Mouse (Mus musculus): ENCODE measurements at regions not wholly inside any gene's neighbourhood (a gene's known extent, or its start where the extent isn't known, plus 50 kb on each side); places are given as distances from the start of the nearest gene placed in this dataset.

DNA sequence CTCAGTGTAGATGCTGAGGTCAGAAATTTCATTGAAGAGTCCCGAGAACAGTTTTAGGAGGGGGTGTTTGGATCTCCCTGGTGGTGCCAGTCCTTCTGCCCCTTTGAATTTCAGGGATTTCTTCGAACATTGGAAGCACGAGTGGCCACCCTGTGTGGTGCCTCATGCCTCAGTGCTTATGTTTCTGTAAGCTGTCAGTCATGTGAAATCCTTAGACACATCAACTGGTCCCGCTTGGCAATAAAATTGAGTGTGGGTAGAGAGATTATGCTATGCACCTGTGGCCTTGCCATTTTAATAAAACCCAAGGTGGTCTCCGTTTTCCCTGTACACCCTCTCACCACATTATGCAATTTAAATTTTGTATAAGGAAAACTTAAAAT is 136.1 kb upstream of the Zfand5 start:
- H3K4me1 ChIP-seq (ENCODE audit: control insufficient read depth, insufficient read depth, low read length): peaks cover 5% of the 10 kb centered on the region
- TF ChIP-seq POLR2A (IDR thresholded peaks at IDR 0.05; ENCODE audit: extremely low read depth, insufficient read depth, low read length) (no peak), CTCF (IDR thresholded peaks at IDR 0.05; ENCODE audit: extremely low read depth, insufficient read depth, low read length) (no peak)
- H3K27ac ChIP-seq (ENCODE audit: insufficient read depth, low read length): no peak overlapping the region
- H3K4me3 ChIP-seq (ENCODE audit: insufficient read depth, low read length): no peak overlapping the region

DNA sequence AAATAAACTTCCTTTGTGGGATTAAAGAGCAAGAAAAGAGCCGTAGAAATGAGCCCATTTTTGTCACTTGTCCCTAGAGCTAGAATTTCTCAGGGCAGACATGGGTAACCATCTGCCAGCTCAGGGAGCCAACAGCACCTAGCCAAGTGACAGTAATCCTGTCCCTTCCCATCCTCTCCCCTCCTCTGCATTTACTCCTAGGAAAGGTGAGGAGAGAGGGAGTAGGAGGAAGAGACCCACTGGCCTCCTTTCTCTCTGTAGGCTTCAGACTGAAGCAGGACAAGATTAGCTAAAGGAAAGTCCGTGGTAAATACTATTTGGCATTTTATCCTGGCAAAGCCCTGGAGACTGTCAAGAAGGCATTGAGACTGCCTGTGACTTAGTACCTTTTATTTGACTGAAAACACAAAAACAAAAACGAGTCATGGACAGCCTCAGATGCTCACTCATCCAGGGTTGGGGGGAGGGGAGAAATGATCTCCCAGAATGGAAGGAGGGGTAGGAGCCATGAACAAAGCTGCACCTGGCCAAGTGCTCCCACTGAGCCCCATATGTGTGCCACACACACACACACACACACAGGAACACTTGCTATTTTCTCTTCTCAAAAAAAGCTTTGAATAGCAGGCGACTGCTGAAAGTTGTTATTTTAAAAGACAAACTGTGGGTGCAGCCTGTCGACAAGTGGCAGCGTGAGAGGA is 136.6 kb upstream of the Zfand5 start:
- peaks cover 5% of the 10 kb centered on the region for H3K4me1 ChIP-seq (ENCODE audit: control insufficient read depth, insufficient read depth, low read length)
- no peak overlapping the region for H3K4me3 ChIP-seq (ENCODE audit: insufficient read depth, low read length)
- TF ChIP-seq POLR2A (IDR thresholded peaks at IDR 0.05; ENCODE audit: extremely low read depth, insufficient read depth, low read length) (no peak), CTCF (IDR thresholded peaks at IDR 0.05; ENCODE audit: extremely low read depth, insufficient read depth, low read length) (no peak)
- H3K27ac ChIP-seq (ENCODE audit: insufficient read depth, low read length): no peak overlapping the region

DNA sequence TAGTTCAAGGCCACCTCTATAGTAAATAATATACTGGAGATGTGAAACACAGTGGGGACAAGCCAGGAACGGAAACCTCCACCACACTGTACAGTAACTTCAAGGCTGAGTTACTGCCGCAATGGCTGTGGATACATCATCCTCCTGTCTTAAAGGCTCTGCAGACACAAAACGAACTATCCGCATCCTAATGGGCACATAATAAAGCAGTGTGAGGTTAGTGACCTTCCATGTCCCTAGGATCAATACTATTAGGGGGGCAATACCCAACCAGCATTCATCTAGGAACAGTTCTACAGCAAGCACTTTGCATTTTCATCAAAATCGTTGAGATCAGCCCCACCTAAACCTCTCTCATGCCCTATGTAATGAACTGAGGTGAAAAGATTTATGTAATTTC is 142.4 kb upstream of the Zfand5 start:
- H3K4me3 ChIP-seq (ENCODE audit: insufficient read depth, low read length): no peak overlapping the region

GRCm38 (mm10) chr19:21127079-21127745 is 144.9 kb upstream of the Zfand5 start:
- no peaks in the 10 kb centered on the region for H3K4me1 ChIP-seq (ENCODE audit: control insufficient read depth, insufficient read depth, low read length)
- no peak for TF ChIP-seq POLR2A (IDR thresholded peaks at IDR 0.05; ENCODE audit: extremely low read depth, insufficient read depth, low read length)
- TF ChIP-seq CTCF (IDR thresholded peaks at IDR 0.05; ENCODE audit: extremely low read depth, insufficient read depth, low read length): no peak
- no peak overlapping the region for H3K27ac ChIP-seq (ENCODE audit: insufficient read depth, low read length)
- H3K4me3 ChIP-seq (ENCODE audit: insufficient read depth, low read length): no peak overlapping the region

More for the DNA sequence above, 142.4 kb upstream of the Zfand5 start:
- Histone ChIP-seq H3K27ac (ENCODE audit: insufficient read depth, low read length) (no peak overlapping the region), H3K4me1 (ENCODE audit: control insufficient read depth, insufficient read depth, low read length) (no peaks in the 10 kb centered on the region)
- TF ChIP-seq CTCF (IDR thresholded peaks at IDR 0.05; ENCODE audit: extremely low read depth, insufficient read depth, low read length): no peak
- TF ChIP-seq POLR2A (IDR thresholded peaks at IDR 0.05; ENCODE audit: extremely low read depth, insufficient read depth, low read length): no peak

DNA sequence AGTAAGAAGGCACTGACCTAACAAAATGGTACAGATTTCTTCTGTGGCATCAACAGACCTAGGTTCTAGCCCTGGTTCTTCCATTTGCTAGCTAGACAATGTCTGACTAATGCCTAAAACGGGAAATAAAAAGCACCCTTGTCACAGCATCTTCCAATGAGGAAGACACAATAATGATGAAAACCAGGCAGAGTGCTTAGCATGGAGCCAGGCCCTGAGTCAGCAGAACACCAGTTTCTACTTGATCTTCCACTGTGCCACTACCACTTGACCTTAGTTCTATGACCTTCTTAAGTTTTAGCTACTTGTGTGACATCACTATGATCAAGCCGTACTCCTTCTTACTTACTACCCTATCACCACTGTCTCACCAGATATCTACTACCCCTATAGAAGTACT is 145.4 kb upstream of the Zfand5 start:
- no peaks in the 10 kb centered on the region for H3K4me1 ChIP-seq (ENCODE audit: control insufficient read depth, insufficient read depth, low read length)
- no peak overlapping the region for H3K4me3 ChIP-seq (ENCODE audit: insufficient read depth, low read length)
- TF ChIP-seq POLR2A (IDR thresholded peaks at IDR 0.05; ENCODE audit: extremely low read depth, insufficient read depth, low read length): no peak
- no peak for TF ChIP-seq CTCF (IDR thresholded peaks at IDR 0.05; ENCODE audit: extremely low read depth, insufficient read depth, low read length)

GRCm38 (mm10) chr19:21119477-21119876 is 152.6 kb upstream of the Zfand5 start:
- Histone ChIP-seq H3K4me1 (ENCODE audit: control insufficient read depth, insufficient read depth, low read length) (no peaks in the 10 kb centered on the region), H3K4me3 (ENCODE audit: insufficient read depth, low read length) (no peak overlapping the region), H3K27ac (ENCODE audit: insufficient read depth, low read length) (no peak overlapping the region)
- TF ChIP-seq POLR2A (IDR thresholded peaks at IDR 0.05; ENCODE audit: extremely low read depth, insufficient read depth, low read length) (no peak), CTCF (IDR thresholded peaks at IDR 0.05; ENCODE audit: extremely low read depth, insufficient read depth, low read length) (no peak)

More for the DNA sequence above, 145.4 kb upstream of the Zfand5 start:
- no peak overlapping the region for H3K27ac ChIP-seq (ENCODE audit: insufficient read depth, low read length)

GRCm38 (mm10) chr19:21118782-21119181 is 153.3 kb upstream of the Zfand5 start:
- Histone ChIP-seq H3K4me3 (ENCODE audit: insufficient read depth, low read length) (no peak overlapping the region), H3K27ac (ENCODE audit: insufficient read depth, low read length) (no peak overlapping the region), H3K4me1 (ENCODE audit: control insufficient read depth, insufficient read depth, low read length) (no peaks in the 10 kb centered on the region)
- no peak for TF ChIP-seq POLR2A (IDR thresholded peaks at IDR 0.05; ENCODE audit: extremely low read depth, insufficient read depth, low read length)
- no peak for TF ChIP-seq CTCF (IDR thresholded peaks at IDR 0.05; ENCODE audit: extremely low read depth, insufficient read depth, low read length)

DNA sequence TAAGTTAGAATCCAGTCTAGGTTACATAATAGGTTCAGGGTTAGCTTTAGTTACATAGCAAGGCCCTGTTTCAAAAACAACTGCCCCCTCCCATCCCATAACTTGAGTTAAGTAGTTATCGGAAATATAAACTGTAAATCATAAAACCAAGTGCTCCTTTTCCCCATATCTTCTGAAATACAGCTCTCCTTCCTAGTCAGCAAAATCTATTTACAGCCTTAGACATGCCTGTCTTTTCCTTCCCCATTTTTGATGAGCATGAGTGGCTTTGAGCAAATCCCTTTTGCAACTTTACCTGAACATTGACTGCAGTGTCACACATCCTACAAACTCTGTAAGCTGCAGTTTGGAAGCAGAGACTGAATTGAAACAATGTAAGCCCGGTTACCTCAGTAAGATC is 156.4 kb upstream of the Zfand5 start:
- no peak for TF ChIP-seq CTCF (IDR thresholded peaks at IDR 0.05; ENCODE audit: extremely low read depth, insufficient read depth, low read length)
- TF ChIP-seq POLR2A (IDR thresholded peaks at IDR 0.05; ENCODE audit: extremely low read depth, insufficient read depth, low read length): no peak
- Histone ChIP-seq H3K27ac (ENCODE audit: insufficient read depth, low read length) (no peak overlapping the region), H3K4me3 (ENCODE audit: insufficient read depth, low read length) (no peak overlapping the region), H3K4me1 (ENCODE audit: control insufficient read depth, insufficient read depth, low read length) (no peaks in the 10 kb centered on the region)

DNA sequence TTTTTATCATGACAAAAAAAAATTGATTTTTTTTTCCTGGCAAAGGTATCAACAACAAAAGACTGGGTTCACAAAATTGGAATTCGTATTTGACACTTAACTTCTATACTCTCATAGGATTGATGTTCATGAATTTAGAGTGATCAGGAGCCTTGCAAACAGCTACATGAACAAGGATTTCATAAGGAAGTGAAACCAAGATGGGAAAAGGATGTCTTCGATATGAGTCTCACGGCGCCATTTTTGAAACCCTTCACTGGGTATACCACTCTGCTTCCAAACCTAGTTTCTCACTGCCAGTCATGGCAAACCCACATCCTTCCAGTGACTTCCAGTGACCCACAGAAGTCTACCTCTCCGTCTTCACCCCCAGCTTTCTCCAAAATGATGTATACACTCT is 157.8 kb upstream of the Tmc1 start:
- H3K27ac ChIP-seq (ENCODE audit: insufficient read depth, low read length): no peak overlapping the region
- no peaks in the 10 kb centered on the region for H3K4me1 ChIP-seq (ENCODE audit: control insufficient read depth, insufficient read depth, low read length)
- TF ChIP-seq POLR2A (IDR thresholded peaks at IDR 0.05; ENCODE audit: extremely low read depth, insufficient read depth, low read length): no peak
- TF ChIP-seq CTCF (IDR thresholded peaks at IDR 0.05; ENCODE audit: extremely low read depth, insufficient read depth, low read length): no peak
- H3K4me3 ChIP-seq (ENCODE audit: insufficient read depth, low read length): no peak overlapping the region

GRCm38 (mm10) chr19:21108311-21108710 is 154.3 kb upstream of the Tmc1 start:
- Histone ChIP-seq H3K4me1 (ENCODE audit: control insufficient read depth, insufficient read depth, low read length) (no peaks in the 10 kb centered on the region; the same call in 1 of the 2 replicates), H3K4me3 (ENCODE audit: insufficient read depth, low read length) (no peak overlapping the region), H3K27ac (ENCODE audit: insufficient read depth, low read length) (no peak overlapping the region)
- TF ChIP-seq POLR2A (IDR thresholded peaks at IDR 0.05; ENCODE audit: extremely low read depth, insufficient read depth, low read length) (no peak), CTCF (IDR thresholded peaks at IDR 0.05; ENCODE audit: extremely low read depth, insufficient read depth, low read length) (no peak)

Data from cortical plate, adult 2 months (tissue).